Mouse (Mus musculus): ENCODE measurements at regions not wholly inside any gene's neighbourhood (a gene's known extent, or its start where the extent isn't known, plus 50 kb on each side); places are given as distances from the start of the nearest gene placed in this dataset.

DNA sequence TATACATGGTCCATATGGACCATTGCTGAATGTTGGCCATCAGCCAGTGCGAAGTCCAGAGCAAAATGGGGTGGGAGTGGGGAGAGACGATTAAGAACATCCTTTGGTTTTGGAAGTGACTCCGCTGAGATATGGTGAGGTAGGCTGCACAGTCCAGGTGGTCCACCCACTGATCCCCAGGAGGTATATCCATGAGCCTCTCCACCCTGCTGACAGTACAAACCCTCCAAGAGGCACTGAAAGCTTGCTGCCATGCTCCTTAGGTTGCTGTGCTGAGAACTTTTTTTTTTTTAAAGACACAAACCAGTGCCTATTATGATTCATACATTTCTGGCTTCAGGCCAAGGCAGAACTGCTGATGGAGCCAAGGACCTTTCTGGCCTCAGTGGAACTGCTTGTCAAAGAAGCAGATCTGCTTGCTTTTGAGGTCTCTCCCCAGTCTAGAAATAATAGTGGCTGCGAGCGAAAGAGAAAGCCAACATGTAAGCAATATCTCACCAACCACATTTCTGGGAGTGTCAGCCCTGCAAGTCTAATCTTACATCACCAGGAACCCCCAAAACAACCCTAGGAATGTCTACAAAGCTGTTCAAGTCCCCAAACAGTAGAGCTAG, 105.1 kb upstream of the Med14 start:
- TF ChIP-seq CTCF (IDR thresholded peaks at IDR 0.05; ENCODE audit: low read depth) (no peak), EP300 (IDR thresholded peaks at IDR 0.05; ENCODE audit: low read depth) (peak; percentile 37; the same call in 1 of the 2 replicates)
- DNase-seq (ENCODE audit: low read depth in 3 of 3, low spot score in 3 of 3) (peak; percentile 17 to 28 (median 22)), ATAC-seq (ENCODE audit: insufficient read depth) (peak; percentile 57; the same call in 1 of the 2 replicates)
- peak overlapping the region; percentile 22; the same call in 1 of the 2 replicates for H3K4me2 ChIP-seq (ENCODE audit: low read depth)
- H3K27ac ChIP-seq: no peak overlapping the region
- H3K9me3 ChIP-seq (ENCODE audit: control insufficient read depth, low read length): no peaks in the 10 kb centered on the region
- H3K9ac ChIP-seq (replicated peaks): no peak overlapping the region
- no peak overlapping the region for H3K4me3 ChIP-seq (ENCODE audit: insufficient read depth in 1 of 2, low read depth in 2 of 2, low read length in 2 of 2)
- H3K27me3 ChIP-seq (ENCODE audit: control insufficient read depth, insufficient read depth, low read length): no peaks in the 10 kb centered on the region
- H3K36me3 ChIP-seq (replicated peaks; ENCODE audit: control insufficient read depth, insufficient read depth, low read depth): no peaks in the 10 kb centered on the region
- WGBS (ENCODE audit: insufficient replicate concordance): 58% methylated on average over 5 of the region's 5 CpGs
- peaks cover 0 to 10% of the 10 kb centered on the region in 2 experiments for H3K4me1 ChIP-seq (replicated peaks; ENCODE audit: control insufficient read depth in 2 of 2, insufficient read depth in 2 of 2, low read length in 1 of 2)

DNA sequence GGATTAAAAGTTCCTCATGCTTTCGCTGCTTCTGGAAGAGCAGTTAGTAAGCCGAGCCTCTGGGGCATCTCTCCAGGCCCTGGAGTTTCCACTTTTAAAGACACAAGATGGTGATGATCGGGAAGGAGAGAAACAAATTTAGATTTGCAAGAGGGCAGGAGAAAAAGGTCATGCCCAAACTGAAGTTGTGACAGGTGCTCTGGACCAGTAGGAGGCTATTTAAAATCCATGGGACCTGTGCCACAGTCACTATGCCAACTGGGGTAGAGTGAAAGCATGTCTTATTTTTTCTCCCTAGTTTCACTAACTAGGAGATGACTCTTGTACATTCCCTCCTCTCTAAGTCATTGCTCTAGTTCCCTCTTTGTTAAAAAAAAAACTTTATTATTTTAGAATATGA, 104.3 kb upstream of the Med14 start:
- no peak for ATAC-seq (ENCODE audit: insufficient read depth)
- H3K4me2 ChIP-seq (ENCODE audit: low read depth): no peak overlapping the region
- WGBS (ENCODE audit: insufficient replicate concordance): 85% methylated on average over 3 of the region's 3 CpGs
- TF ChIP-seq EP300 (IDR thresholded peaks at IDR 0.05; ENCODE audit: low read depth) (no peak), CTCF (IDR thresholded peaks at IDR 0.05; ENCODE audit: low read depth) (no peak)
- no peak for DNase-seq (ENCODE audit: low read depth in 3 of 3, low spot score in 3 of 3)
- H3K9me3 ChIP-seq (ENCODE audit: control insufficient read depth, low read length): no peaks in the 10 kb centered on the region
- H3K36me3 ChIP-seq (replicated peaks; ENCODE audit: control insufficient read depth, insufficient read depth, low read depth): no peaks in the 10 kb centered on the region
- peaks cover 0 to 10% of the 10 kb centered on the region in 2 experiments for H3K4me1 ChIP-seq (replicated peaks; ENCODE audit: control insufficient read depth in 2 of 2, insufficient read depth in 2 of 2, low read length in 1 of 2)
- no peaks in the 10 kb centered on the region for H3K27me3 ChIP-seq (ENCODE audit: control insufficient read depth, insufficient read depth, low read length)
- H3K4me3 ChIP-seq (ENCODE audit: insufficient read depth in 1 of 2, low read depth in 2 of 2, low read length in 2 of 2): no peak overlapping the region
- H3K27ac ChIP-seq: no peak overlapping the region
- H3K9ac ChIP-seq (replicated peaks): no peak overlapping the region

DNA sequence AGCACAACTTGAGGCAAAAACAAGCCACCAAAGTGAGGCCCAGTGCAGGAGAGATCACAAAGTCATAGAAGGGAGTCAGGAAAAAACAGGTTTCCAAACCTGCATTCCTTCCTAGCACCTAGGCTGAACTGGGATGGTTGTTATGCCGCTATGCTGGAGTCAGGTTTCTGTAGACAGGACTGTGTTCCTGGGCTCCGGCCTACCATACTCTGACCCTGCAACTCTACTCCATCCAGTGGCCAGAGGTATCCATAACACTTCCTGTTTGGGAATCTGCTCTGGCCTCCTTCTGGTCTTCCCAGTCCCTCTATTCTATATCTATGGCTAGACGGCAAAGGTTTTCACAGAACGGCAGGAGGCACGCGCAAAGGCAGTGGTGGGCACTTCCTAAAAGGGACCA, 98.3 kb upstream of the Med14 start:
- ATAC-seq (ENCODE audit: insufficient read depth) (no peak), DNase-seq (ENCODE audit: low read depth in 3 of 3, low spot score in 3 of 3) (no peak)
- whole genome bisulfite sequencing (ENCODE audit: insufficient replicate concordance): 79% methylated on average over 6 of the region's 6 CpGs
- H3K4me2 ChIP-seq (ENCODE audit: low read depth): no peak overlapping the region
- H3K27ac ChIP-seq: no peak overlapping the region
- H3K4me3 ChIP-seq (ENCODE audit: insufficient read depth in 1 of 2, low read depth in 2 of 2, low read length in 2 of 2): no peak overlapping the region
- H3K27me3 ChIP-seq (ENCODE audit: control insufficient read depth, insufficient read depth, low read length): no peaks in the 10 kb centered on the region
- H3K4me1 ChIP-seq (replicated peaks; ENCODE audit: control insufficient read depth in 2 of 2, insufficient read depth in 2 of 2, low read length in 1 of 2): no peaks in the 10 kb centered on the region
- TF ChIP-seq EP300 (IDR thresholded peaks at IDR 0.05; ENCODE audit: low read depth): no peak
- TF ChIP-seq CTCF (IDR thresholded peaks at IDR 0.05; ENCODE audit: low read depth): no peak
- H3K9me3 ChIP-seq (ENCODE audit: control insufficient read depth, low read length): no peaks in the 10 kb centered on the region
- H3K9ac ChIP-seq (replicated peaks): no peak overlapping the region
- no peaks in the 10 kb centered on the region for H3K36me3 ChIP-seq (replicated peaks; ENCODE audit: control insufficient read depth, insufficient read depth, low read depth)

DNA sequence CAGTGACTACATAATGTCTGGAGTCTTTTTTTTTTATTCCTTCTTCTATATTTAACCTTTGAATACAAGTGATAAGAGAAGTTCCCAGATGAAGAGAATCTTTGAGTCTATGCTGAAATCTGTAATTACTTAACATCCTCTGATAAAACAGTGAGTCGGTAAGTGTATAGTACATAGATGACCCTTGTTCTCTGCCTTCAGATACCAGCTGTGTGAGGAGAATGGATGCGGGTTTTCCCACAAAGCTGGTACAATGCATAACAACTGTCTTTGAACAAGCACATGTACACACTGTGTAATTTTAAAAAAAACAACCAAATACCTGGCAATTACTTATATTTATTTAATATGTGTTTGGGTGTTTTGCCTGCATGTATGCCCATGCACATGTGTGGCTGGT, 96.9 kb upstream of the Med14 start:
- Histone ChIP-seq H3K9me3 (ENCODE audit: control insufficient read depth, low read length) (no peaks in the 10 kb centered on the region), H3K4me3 (ENCODE audit: insufficient read depth in 1 of 2, low read depth in 2 of 2, low read length in 2 of 2) (no peak overlapping the region), H3K36me3 (replicated peaks; ENCODE audit: control insufficient read depth, insufficient read depth, low read depth) (no peaks in the 10 kb centered on the region), H3K27ac (no peak overlapping the region), H3K9ac (replicated peaks) (no peak overlapping the region), H3K4me2 (ENCODE audit: low read depth) (no peak overlapping the region), H3K4me1 (replicated peaks; ENCODE audit: control insufficient read depth in 2 of 2, insufficient read depth in 2 of 2, low read length in 1 of 2) (no peaks in the 10 kb centered on the region), H3K27me3 (ENCODE audit: control insufficient read depth, insufficient read depth, low read length) (no peaks in the 10 kb centered on the region)
- ATAC-seq (ENCODE audit: insufficient read depth): no peak
- 67% methylated on average over 2 of the region's 2 CpGs for WGBS (ENCODE audit: insufficient replicate concordance)
- DNase-seq (ENCODE audit: low read depth in 3 of 3, low spot score in 3 of 3): no peak
- no peak for TF ChIP-seq EP300 (IDR thresholded peaks at IDR 0.05; ENCODE audit: low read depth)
- no peak for TF ChIP-seq CTCF (IDR thresholded peaks at IDR 0.05; ENCODE audit: low read depth)

DNA sequence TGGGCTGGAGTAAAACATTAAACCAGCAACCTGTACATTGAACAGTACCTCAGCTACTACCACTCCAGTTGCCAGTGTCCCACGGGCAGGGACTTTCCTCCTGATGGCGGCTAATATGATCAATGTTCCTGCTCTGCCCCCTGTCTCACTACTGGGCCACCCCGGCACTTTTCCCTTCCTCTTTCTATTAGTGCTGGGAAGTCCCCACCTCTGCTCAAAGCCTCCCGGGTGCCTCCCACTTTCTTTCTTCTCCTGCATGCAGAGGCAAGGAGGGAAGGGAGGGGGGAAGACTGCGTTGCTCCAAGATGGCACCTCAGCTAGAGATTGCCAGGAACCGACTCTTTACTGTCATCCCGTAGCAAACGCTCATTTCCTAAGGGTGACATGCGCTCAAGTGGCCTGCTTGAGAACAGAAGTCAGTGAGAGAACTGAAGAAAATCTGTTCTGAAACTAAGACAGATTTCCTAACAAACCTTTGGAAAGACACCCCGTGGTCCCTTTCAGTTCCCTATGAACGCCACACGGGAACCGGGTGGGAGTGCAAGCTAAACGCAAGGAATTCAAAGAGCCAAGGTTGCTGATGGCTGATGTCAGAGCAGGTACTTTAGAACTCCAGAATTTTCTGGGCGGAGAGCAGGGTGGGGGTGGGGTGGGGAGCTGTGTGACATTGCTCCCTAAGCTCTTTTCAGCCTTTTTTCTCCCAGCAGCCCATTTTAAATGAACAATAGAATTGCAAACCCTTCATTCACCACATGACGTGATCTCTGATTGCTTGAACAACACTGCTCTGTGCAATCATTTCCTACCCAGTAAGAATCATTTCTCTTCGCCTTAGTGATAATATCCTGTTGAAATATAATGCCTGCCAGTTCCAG, 96.2 kb upstream of the Med14 start:
- Histone ChIP-seq H3K27ac (no peak overlapping the region), H3K9ac (replicated peaks) (no peak overlapping the region), H3K9me3 (ENCODE audit: control insufficient read depth, low read length) (no peaks in the 10 kb centered on the region), H3K36me3 (replicated peaks; ENCODE audit: control insufficient read depth, insufficient read depth, low read depth) (no peaks in the 10 kb centered on the region), H3K4me3 (ENCODE audit: insufficient read depth in 1 of 2, low read depth in 2 of 2, low read length in 2 of 2) (peak overlapping the region in 1 of 2 experiments; percentile 32; a peak in 2 of 4 replicates), H3K4me1 (replicated peaks; ENCODE audit: control insufficient read depth in 2 of 2, insufficient read depth in 2 of 2, low read length in 1 of 2) (no peaks in the 10 kb centered on the region), H3K4me2 (ENCODE audit: low read depth) (peak overlapping the region; percentile 44), H3K27me3 (ENCODE audit: control insufficient read depth, insufficient read depth, low read length) (no peaks in the 10 kb centered on the region)
- TF ChIP-seq EP300 (IDR thresholded peaks at IDR 0.05; ENCODE audit: low read depth) (no peak), CTCF (IDR thresholded peaks at IDR 0.05; ENCODE audit: low read depth) (no peak)
- WGBS (ENCODE audit: insufficient replicate concordance): 22% methylated on average over 17 of the region's 17 CpGs
- DNase-seq (ENCODE audit: low read depth in 3 of 3, low spot score in 3 of 3) (no peak), ATAC-seq (ENCODE audit: insufficient read depth) (no peak)

All from liver, embryonic 14.5 days (tissue).